Mouse (Mus musculus): Measurements from ENCODE around the gene Hcfc2.

Gene Hcfc2

DNA sequence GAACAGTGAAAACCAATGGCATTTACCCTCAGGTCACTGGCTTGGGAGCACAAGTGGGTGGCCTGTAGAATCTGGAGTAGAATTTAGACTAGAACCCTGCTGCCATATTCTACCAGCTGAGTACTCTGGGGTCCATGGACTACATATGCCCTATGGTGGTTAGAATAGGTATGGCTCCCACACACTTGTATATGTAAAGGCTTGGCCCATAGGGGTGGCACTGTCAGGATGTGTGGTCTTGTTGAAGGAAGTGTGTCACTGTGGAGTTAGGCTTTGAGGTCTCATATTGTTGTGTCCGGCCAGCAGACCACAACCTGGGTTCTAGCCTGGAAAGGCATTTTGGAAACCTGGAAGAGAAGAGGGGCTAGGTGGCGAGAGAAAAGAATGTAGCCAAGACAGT lies 74.8 kb downstream of the Hcfc2 start:
- DNase-seq (ENCODE audit: low spot score in 2 of 2): no peak

DNA sequence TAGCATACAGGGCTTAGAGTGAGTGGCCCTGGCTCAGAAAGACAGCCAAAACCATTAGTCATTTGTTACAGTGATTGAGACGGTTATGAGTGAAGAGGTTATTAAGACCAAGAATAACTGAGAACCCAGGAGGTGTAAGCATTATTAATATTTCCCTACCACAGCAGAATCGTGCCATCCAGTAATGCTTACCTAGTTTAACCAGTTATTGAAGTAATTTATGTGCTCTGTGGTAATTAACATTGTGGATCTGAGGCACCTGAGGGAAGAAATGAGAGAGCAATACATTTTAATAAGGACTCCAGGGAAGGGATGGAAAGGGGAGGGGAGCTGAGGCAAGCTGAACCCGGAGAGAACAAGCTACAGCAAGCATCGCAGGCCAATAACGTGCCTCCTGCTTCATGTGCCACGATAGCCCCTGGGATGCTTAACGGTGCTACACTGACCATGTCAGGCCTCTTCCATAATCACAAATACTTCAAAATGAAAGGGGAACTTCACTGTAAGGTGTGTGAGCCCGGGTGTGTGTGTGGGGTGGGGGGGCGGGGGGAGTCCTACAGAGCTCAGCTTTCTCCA lies 75.7 kb downstream of the Hcfc2 start:
- no peak for DNase-seq (ENCODE audit: low spot score in 2 of 2)

DNA sequence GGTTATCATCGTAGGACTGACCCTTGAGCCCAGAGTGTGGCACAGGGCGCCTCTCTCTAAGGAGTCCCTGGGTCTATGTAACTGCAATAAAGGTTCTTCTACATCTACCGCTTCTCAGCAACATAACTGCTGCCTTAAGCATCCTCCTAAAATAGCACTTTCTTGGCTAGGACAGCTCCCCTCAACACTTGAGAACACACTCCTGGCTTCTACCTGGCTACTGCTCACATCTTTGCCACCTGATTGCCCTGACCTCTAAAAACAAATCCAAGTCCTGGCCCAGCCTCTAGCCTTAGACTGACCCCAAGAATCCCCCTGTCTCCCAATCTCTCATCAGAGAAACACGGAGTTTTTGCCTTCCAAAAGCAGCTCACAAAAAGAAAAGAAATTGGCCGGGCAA lies 78.9 kb downstream of the Hcfc2 start:
- DNase-seq (ENCODE audit: low spot score in 2 of 2): no peak

- DNase-seq (ENCODE audit: low spot score in 2 of 2): no peak
Measured at GRCm38 (mm10) chr10:82777075-82777474, 81.1 kb downstream of the Hcfc2 start.

- DNase-seq (ENCODE audit: low spot score in 2 of 2): no peak
Measured at GRCm38 (mm10) chr10:82777886-82778285, 81.9 kb downstream of the Hcfc2 start.

DNA sequence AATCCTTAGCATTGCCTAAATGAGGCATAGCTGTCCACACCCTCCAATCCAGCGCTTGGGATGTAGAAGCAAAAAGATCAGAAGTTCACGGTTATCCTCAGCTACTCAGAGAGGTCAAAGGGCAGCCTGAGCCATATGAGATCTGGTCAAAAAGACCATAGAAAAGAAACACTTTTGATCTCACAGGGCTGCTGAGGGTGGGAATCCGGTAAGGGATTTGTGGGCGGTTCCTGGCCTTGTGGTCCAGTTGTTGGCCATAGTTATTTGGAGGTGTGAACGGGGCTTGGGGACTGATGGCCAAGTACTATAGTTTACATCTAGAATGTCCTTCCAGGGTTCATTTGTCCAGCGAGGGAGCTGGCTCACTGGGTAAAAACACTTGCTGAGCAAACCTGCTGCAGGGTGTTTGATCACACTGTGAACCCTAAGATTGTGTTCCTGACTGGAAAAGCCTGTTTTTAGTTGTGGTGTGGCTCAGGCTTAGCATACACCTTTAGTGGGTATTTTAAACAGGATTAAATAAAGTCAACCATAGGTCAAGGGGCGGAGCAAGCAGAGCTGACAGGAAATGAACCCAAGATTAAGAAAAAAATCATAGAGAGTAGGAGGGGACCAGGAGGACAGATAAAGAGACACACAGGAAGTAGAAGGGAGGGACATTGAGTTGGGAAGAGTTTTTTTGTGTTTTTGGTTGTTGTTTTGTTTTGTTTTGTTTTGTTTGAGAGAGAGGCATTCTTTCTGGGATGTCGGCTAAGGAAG lies 83.0 kb downstream of the Hcfc2 start:
- no peak for DNase-seq (ENCODE audit: low spot score in 2 of 2)

DNA sequence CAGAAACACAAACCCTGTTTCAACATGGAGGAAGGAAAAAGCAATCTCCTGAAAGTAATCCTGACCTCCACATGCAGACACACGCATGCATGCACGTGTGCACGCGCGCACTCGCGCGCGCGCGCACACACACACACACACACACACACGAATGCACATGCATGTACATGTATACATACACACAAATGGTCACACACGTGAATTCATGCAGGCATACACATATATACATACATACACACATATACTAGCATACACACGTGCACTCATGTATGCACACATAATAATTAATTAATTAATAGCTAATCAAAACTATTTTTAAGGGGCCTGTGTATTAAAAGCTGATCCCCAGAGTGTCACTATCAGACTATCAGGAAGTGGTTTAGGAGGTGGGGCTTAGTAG lies 83.9 kb downstream of the Hcfc2 start:
- DNase-seq (ENCODE audit: low spot score in 2 of 2): no peak

DNA sequence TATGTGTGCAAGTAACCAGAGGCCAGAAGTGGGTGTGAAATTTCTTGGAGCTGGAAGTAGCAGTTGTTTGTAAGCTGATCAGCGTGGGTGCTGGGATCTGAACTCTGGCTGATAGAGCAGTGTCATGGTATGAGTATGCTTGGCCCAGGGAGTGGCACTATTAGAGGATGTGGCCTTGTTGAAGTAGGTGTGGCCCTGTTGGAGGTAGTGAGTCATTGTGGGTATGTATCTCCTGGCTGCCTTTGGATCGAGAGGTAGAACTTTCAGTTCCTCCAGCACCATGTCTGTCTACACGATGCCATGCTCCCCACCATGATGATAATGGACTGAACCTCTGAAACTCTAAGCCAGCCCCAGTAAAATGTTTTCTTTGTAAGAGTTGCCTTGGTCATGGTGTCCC lies 84.4 kb downstream of the Hcfc2 start:
- DNase-seq (ENCODE audit: low spot score in 2 of 2): no peak

DNA sequence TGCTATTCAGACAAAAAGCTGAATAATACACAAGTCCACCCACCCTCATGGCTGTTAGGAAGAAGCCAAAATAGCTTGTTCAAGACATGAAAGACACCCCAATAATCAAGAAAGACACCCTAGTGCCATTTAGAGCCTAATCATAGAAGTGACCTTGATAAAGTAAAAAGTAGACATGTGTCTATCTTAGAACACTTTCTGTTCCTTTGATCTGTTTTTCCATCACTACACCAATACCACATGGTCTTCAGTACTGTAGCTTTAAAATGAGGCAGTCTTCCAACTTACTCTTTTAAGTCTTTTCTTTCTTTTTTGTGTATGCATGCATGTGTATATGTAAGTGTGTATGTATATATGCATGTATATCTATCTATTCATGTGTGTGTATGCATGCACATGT lies 84.9 kb downstream of the Hcfc2 start:
- no peak for DNase-seq (ENCODE audit: low spot score in 2 of 2)

DNA sequence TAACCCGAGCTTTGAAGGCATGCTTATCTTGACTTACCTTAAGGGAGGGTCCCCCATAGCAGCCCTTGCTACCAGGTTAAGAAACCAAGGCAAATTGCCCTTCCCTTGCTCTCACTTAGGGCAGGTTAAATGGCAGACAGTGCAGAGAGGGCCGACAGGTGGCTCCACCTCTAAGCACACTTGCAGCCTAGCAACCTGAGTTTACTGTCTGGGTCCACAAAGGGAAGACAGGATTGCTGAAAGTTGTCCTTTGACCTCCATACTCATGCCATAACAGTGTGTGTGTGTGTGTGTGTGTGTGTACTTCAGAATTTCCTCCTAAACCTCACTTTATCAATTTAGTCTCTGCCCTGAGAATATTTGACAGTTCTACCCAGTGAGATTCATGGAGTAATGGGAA lies 86.5 kb downstream of the Hcfc2 start:
- DNase-seq (ENCODE audit: low spot score in 2 of 2): no peak

DNA sequence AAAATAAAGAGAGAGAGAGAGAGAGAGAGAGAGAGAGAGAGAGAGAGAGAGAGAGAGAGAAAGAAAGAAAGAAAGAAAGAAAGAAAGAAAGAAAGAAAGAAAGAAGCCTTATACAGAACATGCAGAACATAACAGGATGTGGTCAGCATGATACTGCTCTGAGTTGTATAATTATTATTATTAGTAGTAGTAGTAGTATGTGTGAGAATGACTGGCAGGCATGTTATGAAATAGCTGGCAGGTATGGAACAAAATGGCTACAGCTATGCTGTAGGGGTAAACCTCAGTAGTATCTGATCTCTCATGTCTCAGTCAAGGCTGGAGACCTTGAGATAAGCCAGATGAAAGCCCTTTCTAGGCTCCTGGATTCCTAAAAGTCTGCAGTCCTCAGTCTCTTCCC lies 93.2 kb downstream of the Hcfc2 start:
- DNase-seq (ENCODE audit: low spot score in 2 of 2): no peak

DNA sequence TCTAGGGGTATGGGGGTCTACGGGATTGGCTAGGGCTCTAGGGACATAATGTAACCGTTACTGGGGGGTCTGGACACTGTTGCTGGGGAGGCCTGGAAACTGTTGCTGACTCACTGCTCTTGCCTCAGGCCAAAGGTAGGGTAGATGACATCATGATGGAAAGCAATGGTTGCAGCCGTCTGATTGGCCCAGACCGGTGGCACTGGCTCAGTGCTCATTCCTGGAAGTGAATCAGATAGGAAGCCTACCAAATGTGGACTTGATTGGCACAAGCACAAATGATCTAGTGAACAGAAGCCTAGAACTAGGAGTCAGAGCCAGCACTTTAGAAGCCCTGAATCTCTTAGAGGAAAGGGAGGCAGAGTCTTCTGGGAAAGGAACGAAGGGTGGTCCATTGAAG lies 94.5 kb downstream of the Hcfc2 start:
- no peak for DNase-seq (ENCODE audit: low spot score in 2 of 2)

DNA sequence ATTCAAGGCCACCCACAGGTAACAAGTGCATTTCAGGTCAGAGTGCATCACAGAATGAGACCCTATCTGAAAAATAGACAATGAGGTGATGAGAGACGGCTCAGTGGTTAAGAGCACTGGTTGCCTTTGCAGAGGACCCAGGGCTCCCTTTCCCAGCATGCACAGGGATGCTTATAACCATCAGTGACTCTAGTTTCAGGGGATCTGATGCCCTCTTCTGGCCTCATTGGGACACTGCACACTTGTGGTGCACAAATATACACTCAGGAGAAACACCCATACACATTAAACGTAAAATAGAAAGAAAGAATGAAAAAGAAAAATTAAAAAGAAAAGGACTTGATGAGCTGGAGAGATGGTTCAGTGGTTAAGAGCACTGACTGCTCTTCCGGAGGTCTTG lies 95.8 kb downstream of the Hcfc2 start:
- DNase-seq (ENCODE audit: low spot score in 2 of 2): no peak

All from frontal cortex, postnatal 14 days (tissue).